Mouse (Mus musculus): Measurements from ENCODE around the gene Kri1.
A peak's percentile ranks its signal among the peaks of the same experiment; 100 is the strongest.
"Not testable (repeated sequence)": the region's sequence is repeated elsewhere in the genome, so short reads cannot be mapped to it uniquely, and the experiment has no call there.

Gene Kri1

GRCm38 (mm10) chr9:21274336-21274735 lies 13.4 kb downstream of the Kri1 start:
- no peak for DNase-seq (ENCODE audit: low read depth, low spot score)

GRCm38 (mm10) chr9:21273520-21274228 lies 14.1 kb downstream of the Kri1 start:
- no peak for DNase-seq (ENCODE audit: low read depth, low spot score)

- DNase-seq (ENCODE audit: low read depth, low spot score), result no peak
Observed at GRCm38 (mm10) chr9:21273094-21273493, 14.7 kb downstream of the Kri1 start.

- DNase-seq (ENCODE audit: low read depth, low spot score), result no peak
Observed at GRCm38 (mm10) chr9:21272391-21272790, 15.4 kb downstream of the Kri1 start.

- DNase-seq (ENCODE audit: low read depth, low spot score), result not testable (repeated sequence)
Observed at GRCm38 (mm10) chr9:21269590-21269989, 18.2 kb downstream of the Kri1 start.

- no peak for DNase-seq (ENCODE audit: low read depth, low spot score)
Observed at GRCm38 (mm10) chr9:21268305-21268704, 19.5 kb downstream of the Kri1 start.

- no peak for DNase-seq (ENCODE audit: low read depth, low spot score)
Observed at GRCm38 (mm10) chr9:21266889-21267288, 20.9 kb downstream of the Kri1 start.

- no peak for DNase-seq (ENCODE audit: low read depth, low spot score)
Observed at GRCm38 (mm10) chr9:21265611-21266010, 22.2 kb downstream of the Kri1 start.

- peak; percentile 99 for DNase-seq (ENCODE audit: low read depth, low spot score)
Observed at GRCm38 (mm10) chr9:21265000-21265561, 22.7 kb downstream of the Kri1 start, which contains the start of gene Atg4d. Gene Atg4d, plus strand, starts transcription at chr9:21265293.

GRCm38 (mm10) chr9:21264272-21264999 lies 23.3 kb downstream of the Kri1 start:
- DNase-seq (ENCODE audit: low read depth, low spot score), result no peak

- no peak for DNase-seq (ENCODE audit: low read depth, low spot score)
Observed at GRCm38 (mm10) chr9:21261831-21262230, 25.9 kb downstream of the Kri1 start.

- DNase-seq (ENCODE audit: low read depth, low spot score), result no peak
Observed at GRCm38 (mm10) chr9:21260491-21261040, 27.2 kb downstream of the Kri1 start.

- DNase-seq (ENCODE audit: low read depth, low spot score), result not testable (repeated sequence)
Observed at GRCm38 (mm10) chr9:21256349-21256748, 31.4 kb downstream of the Kri1 start.

GRCm38 (mm10) chr9:21254690-21255089 lies 33.1 kb downstream of the Kri1 start:
- no peak for DNase-seq (ENCODE audit: low read depth, low spot score)

- DNase-seq (ENCODE audit: low read depth, low spot score), result no peak
Observed at GRCm38 (mm10) chr9:21251116-21251735, 36.5 kb downstream of the Kri1 start.

- DNase-seq (ENCODE audit: low read depth, low spot score), result no peak
Observed at GRCm38 (mm10) chr9:21250509-21250908, 37.3 kb downstream of the Kri1 start.

- no peak for DNase-seq (ENCODE audit: low read depth, low spot score)
Observed at GRCm38 (mm10) chr9:21249629-21250508, 37.9 kb downstream of the Kri1 start.

GRCm38 (mm10) chr9:21248326-21248725 lies 39.4 kb downstream of the Kri1 start, which contains the start of gene S1pr5:
Gene S1pr5, minus strand, starts transcription at chr9:21248443.
- no peak for DNase-seq (ENCODE audit: low read depth, low spot score)

GRCm38 (mm10) chr9:21246342-21246741 lies 41.4 kb downstream of the Kri1 start:
- DNase-seq (ENCODE audit: low read depth, low spot score), result no peak

- no peak for DNase-seq (ENCODE audit: low read depth, low spot score)
Observed at GRCm38 (mm10) chr9:21245113-21245487, 42.7 kb downstream of the Kri1 start.
